Mouse (Mus musculus) megakaryocyte, embryonic 14.5 days (primary cell): ENCODE results near the gene Smug1.

Experiments
- FLI1 ChIP-seq: IDR thresholded peaks from 2 replicates; pipeline ENCODE4 v1.6.1; 2012; ENCODE audit warnings: low read length, inconsistent platforms, mixed read lengths
- GATA1 ChIP-seq: IDR thresholded peaks from 3 replicates; pipeline ENCODE4 v1.6.1; 2012; ENCODE audit warnings: mixed read lengths, low read length, inconsistent platforms, borderline replicate concordance

GRCm38 (mm10) chr15:103129289-103129688 is 37.6 kb downstream of the Smug1 start:
- TF ChIP-seq GATA1: no peak
- TF ChIP-seq FLI1: no peak
